Mouse (Mus musculus) hindbrain, embryonic 16.5 days (tissue): ENCODE measurements around the gene Pla2g2d. TPM values are rescaled to one million over a fixed set of nuclear protein-coding genes. Genes with fewer than 3 reads are reported as not detected.
"Not testable (repeated sequence)": the region's sequence is repeated elsewhere in the genome, so short reads cannot be mapped to it uniquely, and the experiment has no call there.

Source experiments
- ATAC-seq: fragments of 200-750 bp; cut with Nextera tagmentation; 2 replicates; pipeline ENCODE4 v1.8.0; 2017; ENCODE audit warnings: moderate TSS enrichment, moderate library complexity
- H3K27ac ChIP-seq: fragments of 300-500 bp; sonication (generic); 2 replicates; pipeline ENCODE4 v1.5.1; 2014; ENCODE audit warnings: low read depth, mild to moderate bottlenecking, control low read depth, low read length, moderate library complexity
- H3K27me3 ChIP-seq: fragments of 300-500 bp; sonication (generic); replicated peaks from 2 replicates; pipeline ENCODE4 v1.6.1; 2014; ENCODE audit warnings: low read length; ENCODE audit not compliant: control insufficient read depth, insufficient read depth
- H3K36me3 ChIP-seq: fragments of 300-500 bp; sonication (generic); 2 replicates; pipeline ENCODE4 v1.6.1; 2014; ENCODE audit warnings: mild to moderate bottlenecking, low read length, moderate library complexity, mixed read lengths; ENCODE audit not compliant: control insufficient read depth, insufficient read depth
- H3K4me1 ChIP-seq: fragments of 300-500 bp; sonication (generic); 2 replicates; pipeline ENCODE4 v1.6.1; 2014; ENCODE audit warnings: low read depth, low read length; ENCODE audit not compliant: control insufficient read depth, insufficient read depth
- H3K4me2 ChIP-seq: fragments of 300-500 bp; sonication (generic); 2 replicates; pipeline ENCODE4 v1.6.1; 2014; ENCODE audit warnings: mild to moderate bottlenecking, low read length, control low read depth, moderate library complexity
- H3K4me3 ChIP-seq: fragments of 300-500 bp; sonication (generic); 2 replicates; pipeline ENCODE4 v1.5.1; 2014; ENCODE audit warnings: mild to moderate bottlenecking, low read length, control low read depth, moderate library complexity
- H3K9ac ChIP-seq: fragments of 300-500 bp; sonication (generic); 2 replicates; pipeline ENCODE4 v1.6.1; 2014; ENCODE audit warnings: low read depth, mild to moderate bottlenecking, control low read depth, low read length, moderate library complexity
- H3K9me3 ChIP-seq: fragments of 300-500 bp; sonication (generic); 2 replicates; pipeline ENCODE4 v1.6.1; 2014; ENCODE audit warnings: mild to moderate bottlenecking, low read length, moderate library complexity; ENCODE audit not compliant: control insufficient read depth
- WGBS: fragments of 180-500 bp; shearing (Covaris S2); extraction: QIAGEN DNeasy Blood & Tissue Kit; methylation state at CpG from one replicate; pipeline ENCODE4 v1.1.7; 2014; 5-methylcytosine and 5-hydroxymethylcytosine counted together
- polyA plus RNA-seq: library from polyadenylated mRNA; unstranded; fragments of >200 nt; fragmentation: Nextera tagmentation; extraction: Ambion mirVana; gene quantifications from 2 replicates; pipeline ENCODE4 v1.2.1, GENCODE M21; 2015

Pla2g2d gene
- polyA plus RNA-seq, 1 experiment from 2014 or later, result 0.61 TPM

DNA sequence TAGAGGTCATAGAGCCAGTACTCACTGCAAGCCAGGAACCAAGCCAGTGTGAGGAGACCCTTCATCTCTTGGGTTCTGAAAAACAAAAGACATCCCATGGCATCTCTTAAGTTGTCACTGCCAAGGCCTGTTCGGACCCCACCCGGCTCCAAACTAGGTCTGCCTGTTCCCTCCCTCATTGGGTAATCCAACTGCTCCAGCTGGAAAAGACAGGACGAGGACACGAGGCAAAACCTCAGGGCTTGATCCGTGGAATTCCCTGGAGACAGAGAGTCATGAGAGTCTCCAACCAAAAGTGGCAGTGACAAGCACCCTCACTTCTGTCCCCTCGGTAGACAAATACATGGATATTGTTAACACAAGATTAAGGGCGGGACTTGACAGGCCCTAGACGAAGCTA, 30.6 kb downstream of the Pla2g2d start:
- H3K4me3 ChIP-seq, result no peak overlapping the region
- no peaks in the 10 kb centered on the region for H3K27me3 ChIP-seq
- no peak for ATAC-seq
- H3K36me3 ChIP-seq, result no peaks in the 10 kb centered on the region
- H3K4me1 ChIP-seq, result no peaks in the 10 kb centered on the region
- 87% methylated on average over 8 of the region's 8 CpGs for WGBS
- H3K9ac ChIP-seq, result no peak overlapping the region
- no peak overlapping the region for H3K4me2 ChIP-seq
- no peak overlapping the region for H3K27ac ChIP-seq
- no peaks in the 10 kb centered on the region for H3K9me3 ChIP-seq

DNA sequence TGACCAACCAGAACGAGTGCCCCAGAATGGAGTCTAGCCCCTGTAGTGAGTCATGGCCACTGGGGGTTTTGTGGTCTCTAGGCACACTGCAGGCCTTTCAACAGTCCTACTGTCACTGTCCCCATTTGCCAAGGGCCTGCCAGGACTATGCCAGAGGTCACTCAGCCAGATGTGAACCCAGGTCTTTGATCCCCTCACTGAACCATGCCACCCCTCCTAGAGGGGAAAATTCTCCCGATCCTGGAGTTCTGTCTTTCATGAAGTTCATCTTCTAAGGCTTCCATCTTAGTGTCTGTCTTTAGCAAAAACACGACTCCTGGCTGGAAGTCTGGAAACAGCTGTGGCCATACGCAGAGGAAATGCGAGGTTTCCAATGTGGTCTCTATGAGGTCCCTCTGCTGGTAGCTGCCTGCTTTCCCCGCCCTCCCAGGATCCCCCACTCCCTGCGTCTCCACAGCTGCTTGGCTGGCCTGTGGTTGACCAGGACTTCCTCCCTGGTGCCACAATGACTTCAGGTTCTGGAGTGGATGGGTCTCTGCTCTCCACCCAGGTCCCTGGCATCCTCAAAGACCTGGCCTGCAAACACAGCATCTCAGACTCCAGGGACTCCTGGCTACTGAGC, 31.5 kb downstream of the Pla2g2d start:
- WGBS, result 66% methylated on average over 7 of the region's 7 CpGs
- Histone ChIP-seq H3K9ac (no peak overlapping the region), H3K27ac (no peak overlapping the region), H3K4me3 (no peak overlapping the region), H3K4me1 (no peaks in the 10 kb centered on the region), H3K9me3 (no peaks in the 10 kb centered on the region), H3K4me2 (no peak overlapping the region), H3K36me3 (no peaks in the 10 kb centered on the region), H3K27me3 (no peaks in the 10 kb centered on the region)
- ATAC-seq, result no peak

DNA sequence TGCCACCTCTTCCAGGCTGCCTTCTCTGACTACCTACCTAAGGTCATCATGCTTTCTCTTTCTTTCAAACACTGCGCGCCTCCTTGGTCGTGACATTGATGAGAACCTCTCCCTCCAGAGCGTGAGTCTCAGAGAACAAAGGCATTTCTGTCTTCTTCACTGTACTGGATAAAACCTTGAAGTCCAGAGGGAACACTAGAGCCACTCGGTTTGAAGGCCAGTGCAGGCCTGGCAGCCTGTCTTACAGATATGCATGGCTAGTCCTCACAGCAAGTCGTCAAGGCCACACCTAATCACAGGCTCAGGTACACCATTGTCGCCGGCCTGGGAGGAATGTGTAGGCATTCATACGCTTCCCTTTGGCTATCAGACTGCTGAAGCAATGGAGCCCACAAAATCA, 40.6 kb downstream of the Pla2g2d start:
- Histone ChIP-seq H3K4me2 (no peak overlapping the region), H3K36me3 (no peaks in the 10 kb centered on the region), H3K4me3 (no peak overlapping the region), H3K27ac (no peak overlapping the region), H3K9ac (no peak overlapping the region), H3K4me1 (no peaks in the 10 kb centered on the region), H3K9me3 (no peaks in the 10 kb centered on the region), H3K27me3 (no peaks in the 10 kb centered on the region)
- ATAC-seq, result no peak
- WGBS, result 90% methylated on average over 9 of the region's 9 CpGs

DNA sequence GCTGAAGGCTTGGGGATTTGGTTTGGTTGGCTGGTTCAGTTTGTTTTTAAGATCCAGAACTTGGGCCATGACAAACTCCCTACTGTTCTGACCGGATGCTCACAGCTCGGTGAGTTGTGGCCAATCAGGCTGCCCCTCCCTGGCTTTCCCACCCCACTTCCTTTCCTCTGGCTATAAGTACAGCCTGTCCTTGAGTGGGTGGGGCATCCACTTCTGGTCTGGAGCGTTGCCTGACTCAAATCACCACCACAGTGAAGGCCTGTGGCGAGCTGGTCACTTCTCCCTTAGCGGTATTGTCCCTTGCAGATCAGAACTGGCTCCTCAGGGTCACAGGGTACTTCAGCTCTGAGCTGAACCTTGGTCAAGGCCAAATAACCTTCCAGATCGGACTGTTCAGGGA, 42.2 kb downstream of the Pla2g2d start:
- Histone ChIP-seq H3K27ac (no peak overlapping the region), H3K36me3 (no peaks in the 10 kb centered on the region), H3K4me3 (no peak overlapping the region), H3K9ac (no peak overlapping the region), H3K4me2 (no peak overlapping the region), H3K27me3 (no peaks in the 10 kb centered on the region), H3K9me3 (no peaks in the 10 kb centered on the region), H3K4me1 (no peaks in the 10 kb centered on the region)
- no peak for ATAC-seq
- 86% methylated on average over 6 of the region's 6 CpGs for WGBS

DNA sequence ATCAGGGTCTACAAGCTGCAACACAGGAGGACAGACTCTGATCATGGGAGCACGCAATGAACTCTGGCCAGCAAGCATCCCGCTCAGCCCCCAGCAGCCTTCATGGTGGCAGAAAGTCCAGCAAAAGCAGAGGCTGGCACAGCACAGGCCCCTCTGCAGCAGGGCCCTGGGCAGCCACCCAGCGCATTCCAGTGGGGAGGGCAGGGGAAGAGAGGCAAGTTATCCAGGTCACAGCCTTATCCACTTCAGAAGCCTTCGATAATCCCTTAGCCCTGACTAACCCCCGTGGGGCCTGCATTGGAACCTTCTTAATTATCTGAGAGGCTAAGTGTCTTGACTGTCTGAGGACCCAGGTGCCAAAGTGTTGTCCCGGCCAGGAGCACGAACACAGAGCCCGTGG, 43.6 kb downstream of the Pla2g2d start:
- H3K27me3 ChIP-seq, result no peaks in the 10 kb centered on the region
- no peaks in the 10 kb centered on the region for H3K36me3 ChIP-seq
- H3K9me3 ChIP-seq, result 0 out of 2 replicates have a peak, but pooled peaks cover 5% of the 10 kb centered on the region
- no peak overlapping the region for H3K4me3 ChIP-seq
- no peak overlapping the region for H3K27ac ChIP-seq
- ATAC-seq, result no peak; the same call in 1 of the 2 replicates
- WGBS, result 47% methylated on average over 8 of the region's 8 CpGs
- H3K4me1 ChIP-seq, result no peaks in the 10 kb centered on the region
- H3K4me2 ChIP-seq, result no peak overlapping the region
- no peak overlapping the region for H3K9ac ChIP-seq

DNA sequence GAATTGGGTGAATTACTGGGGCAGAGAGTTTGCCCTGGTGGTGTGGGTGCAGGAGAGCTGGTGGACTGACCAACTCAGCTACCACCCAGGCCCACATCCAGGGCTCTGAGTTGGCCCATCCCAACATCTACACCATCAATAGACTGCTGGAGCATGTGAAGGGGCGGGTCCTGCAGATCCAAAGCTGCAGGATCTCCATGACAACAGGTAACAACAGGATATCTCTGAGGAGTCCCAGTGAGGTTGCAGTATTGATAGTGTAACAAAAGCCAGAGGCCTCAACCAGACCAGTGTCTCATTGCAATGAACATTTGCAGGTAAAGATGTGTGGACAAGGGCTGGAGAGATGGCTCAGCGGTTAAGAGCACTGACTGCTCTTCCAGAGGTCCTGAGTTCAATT, 45.5 kb downstream of the Pla2g2d start:
- WGBS, result 84% methylated on average over 2 of the region's 2 CpGs

DNA sequence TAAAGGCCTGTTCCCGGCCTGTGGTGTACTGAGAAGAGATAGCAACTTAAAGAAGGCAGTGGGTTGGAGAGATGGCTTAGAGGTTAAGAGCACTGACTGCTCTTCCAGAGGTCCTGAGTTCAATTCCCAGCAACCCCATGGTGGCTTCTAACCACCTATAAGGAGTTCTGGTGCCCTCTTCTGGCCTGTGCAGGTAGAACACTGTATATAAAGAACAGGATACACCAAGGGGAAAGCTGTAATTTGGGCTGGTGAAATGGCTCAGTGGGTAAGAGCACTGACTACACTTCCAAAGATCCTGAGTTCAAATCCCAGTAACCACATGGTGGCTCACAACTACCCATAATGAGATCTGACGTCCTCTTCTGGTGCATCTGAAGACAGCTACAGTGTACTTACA, 48.6 kb downstream of the Pla2g2d start:
- not testable (repeated sequence) for H3K4me2 ChIP-seq, H3K9ac ChIP-seq, H3K27ac ChIP-seq, H3K4me1 ChIP-seq, H3K27me3 ChIP-seq, ATAC-seq, H3K36me3 ChIP-seq, H3K4me3 ChIP-seq, H3K9me3 ChIP-seq
- WGBS, result 83% methylated on average over 2 of the region's 2 CpGs

More for the DNA sequence above, 45.5 kb downstream of the Pla2g2d start:
- Histone ChIP-seq H3K9me3 (0 out of 2 replicates have a peak, but pooled peaks cover 5% of the 10 kb centered on the region), H3K9ac (no peak overlapping the region), H3K27ac (no peak overlapping the region), H3K4me1 (no peaks in the 10 kb centered on the region), H3K4me3 (no peak overlapping the region), H3K4me2 (no peak overlapping the region), H3K36me3 (no peaks in the 10 kb centered on the region), H3K27me3 (no peaks in the 10 kb centered on the region)
- ATAC-seq, result no peak

DNA sequence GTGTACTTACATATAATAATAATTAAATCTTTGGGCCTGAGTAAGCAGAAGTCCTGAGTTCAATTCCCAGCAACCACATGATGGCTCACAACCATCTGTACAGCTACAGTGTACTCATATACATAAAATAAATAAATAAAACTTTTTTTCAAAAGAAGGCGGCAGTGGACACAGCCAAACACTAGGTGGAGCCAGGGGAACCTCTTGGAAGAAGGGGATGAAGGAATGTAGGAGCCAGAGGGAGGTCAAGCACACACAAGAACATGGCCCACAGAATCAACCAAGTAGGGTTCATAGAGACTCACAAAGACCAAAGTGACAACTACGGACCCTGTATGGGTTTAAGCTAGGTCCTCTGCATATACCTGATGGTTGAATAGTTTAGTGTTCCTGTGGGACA, 49.1 kb downstream of the Pla2g2d start:
- Histone ChIP-seq H3K27me3 (no peaks in the 10 kb centered on the region), H3K4me1 (no peaks in the 10 kb centered on the region), H3K4me2 (no peak overlapping the region), H3K27ac (no peak overlapping the region), H3K9me3 (0 out of 2 replicates have a peak, but pooled peaks cover 5% of the 10 kb centered on the region), H3K9ac (no peak overlapping the region), H3K4me3 (no peak overlapping the region), H3K36me3 (no peaks in the 10 kb centered on the region)
- no peak for ATAC-seq
- WGBS, result 85% methylated on average over 2 of the region's 2 CpGs

DNA sequence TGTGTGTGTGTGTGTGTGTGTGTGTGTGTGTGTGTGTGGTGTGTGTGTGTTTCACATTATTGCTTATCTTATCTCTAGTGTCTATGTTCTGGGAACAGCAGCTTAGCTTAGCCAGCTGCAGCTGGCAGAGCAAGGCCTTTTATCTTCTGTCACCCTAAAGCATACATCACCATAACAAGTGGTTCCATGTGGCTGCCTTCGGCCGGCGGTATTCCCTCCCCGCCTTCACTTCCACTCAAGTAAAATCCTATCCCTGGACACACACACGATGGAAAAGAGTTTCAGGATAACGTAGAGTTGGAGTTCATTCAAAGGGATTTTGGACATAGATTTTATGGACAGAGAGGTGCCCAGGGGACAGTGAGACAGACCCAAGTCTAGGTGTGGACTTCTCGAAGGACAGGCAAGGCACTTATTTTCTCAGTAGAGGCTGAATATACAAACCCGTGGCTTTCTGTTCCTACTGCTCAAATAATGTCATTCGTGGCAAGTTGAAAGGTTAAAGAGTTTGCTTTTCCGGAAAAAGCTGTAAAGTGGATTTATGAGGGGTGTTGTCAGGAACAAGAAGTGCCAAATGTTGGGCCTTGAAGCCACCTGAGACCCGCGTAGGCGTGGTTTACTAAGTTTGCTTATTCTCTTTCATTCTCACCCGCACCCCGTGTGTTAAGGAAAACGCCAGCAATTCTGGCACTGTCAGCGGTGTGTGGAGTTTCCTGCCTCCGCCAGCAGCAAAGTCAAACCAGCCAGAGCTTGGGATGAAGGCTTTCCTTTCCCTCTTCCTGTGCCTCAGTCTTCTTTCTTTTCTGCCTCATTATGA, 50.4 kb downstream of the Pla2g2d start:
- Histone ChIP-seq H3K4me1 (no peaks in the 10 kb centered on the region), H3K4me3 (no peak overlapping the region), H3K9ac (no peak overlapping the region), H3K36me3 (no peaks in the 10 kb centered on the region), H3K27me3 (no peaks in the 10 kb centered on the region), H3K9me3 (0 out of 2 replicates have a peak, but pooled peaks cover 5% of the 10 kb centered on the region), H3K4me2 (no peak overlapping the region), H3K27ac (no peak overlapping the region)
- WGBS, result 59% methylated on average over 18 of the region's 18 CpGs
- ATAC-seq, result no peak
